Mouse (Mus musculus): ENCODE data around the gene Pnkd. TPM values are rescaled to one million over a fixed set of nuclear protein-coding genes. Genes with fewer than 3 reads are reported as not detected.
"Not testable (repeated sequence)": the region's sequence is repeated elsewhere in the genome, so short reads cannot be mapped to it uniquely, and the experiment has no call there.

The Pnkd gene
- total and polyA plus RNA-seq, 2 experiments from 2014 or later: 310 to 345 TPM

GRCm38 (mm10) chr1:74394858-74395257 lies 110.1 kb downstream of the Pnkd start:
- ATAC-seq (ENCODE audit: insufficient read depth, low read depth): no peak
- WGBS: 83% methylated on average over 15 of the region's 15 CpGs

GRCm38 (mm10) chr1:74395290-74395689 lies 110.6 kb downstream of the Pnkd start:
- Histone ChIP-seq H3K4me2 (ENCODE audit: low read depth, low read length) (no peak overlapping the region), H3K27me3 (ENCODE audit: control insufficient read depth, insufficient read depth, low read length) (no peaks in the 10 kb centered on the region), H3K36me3 (replicated peaks; ENCODE audit: control insufficient read depth, insufficient read depth, low read length) (peaks cover 21% of the 10 kb centered on the region), H3K27ac (ENCODE audit: low read depth) (no peak overlapping the region), H3K9ac (replicated peaks; ENCODE audit: low read depth, low read length) (no peak overlapping the region), H3K4me1 (ENCODE audit: control insufficient read depth, insufficient read depth) (peaks cover 11% of the 10 kb centered on the region), H3K9me3 (replicated peaks; ENCODE audit: control insufficient read depth, low read length) (no peaks in the 10 kb centered on the region), H3K4me3 (ENCODE audit: low read depth, low read length) (no peak overlapping the region)
- DNase-seq (ENCODE audit: low spot score): no peak
- 77% methylated on average over 13 of the region's 13 CpGs for WGBS
- no peak for TF ChIP-seq EP300 (IDR thresholded peaks at IDR 0.05; ENCODE audit: low read depth)
- TF ChIP-seq CTCF (IDR thresholded peaks at IDR 0.05; ENCODE audit: low read depth): no peak
- no peak for ATAC-seq (ENCODE audit: insufficient read depth, low read depth)

More at GRCm38 (mm10) chr1:74394858-74395257, 110.1 kb downstream of the Pnkd start:
- peaks cover 14% of the 10 kb centered on the region for H3K4me1 ChIP-seq (ENCODE audit: control insufficient read depth, insufficient read depth)
- H3K9ac ChIP-seq (replicated peaks; ENCODE audit: low read depth, low read length): no peak overlapping the region
- H3K36me3 ChIP-seq (replicated peaks; ENCODE audit: control insufficient read depth, insufficient read depth, low read length): peaks cover 21% of the 10 kb centered on the region
- no peaks in the 10 kb centered on the region for H3K27me3 ChIP-seq (ENCODE audit: control insufficient read depth, insufficient read depth, low read length)
- no peak for DNase-seq (ENCODE audit: low spot score)
- TF ChIP-seq EP300 (IDR thresholded peaks at IDR 0.05; ENCODE audit: low read depth) (no peak), CTCF (IDR thresholded peaks at IDR 0.05; ENCODE audit: low read depth) (no peak)
- no peak overlapping the region for H3K4me3 ChIP-seq (ENCODE audit: low read depth, low read length)
- H3K9me3 ChIP-seq (replicated peaks; ENCODE audit: control insufficient read depth, low read length): no peaks in the 10 kb centered on the region
- H3K4me2 ChIP-seq (ENCODE audit: low read depth, low read length): no peak overlapping the region
- H3K27ac ChIP-seq (ENCODE audit: low read depth): no peak overlapping the region

GRCm38 (mm10) chr1:74396456-74397222 lies 111.9 kb downstream of the Pnkd start:
- 10% methylated on average over 11 of the region's 12 CpGs for WGBS
- peak overlapping the region; percentile 47 for H3K4me3 ChIP-seq (ENCODE audit: low read depth, low read length)

GRCm38 (mm10) chr1:74397268-74397918 lies 112.7 kb downstream of the Pnkd start:
- peak overlapping the region; percentile 80 for H3K27ac ChIP-seq (ENCODE audit: low read depth)
- peaks cover 21% of the 10 kb centered on the region for H3K36me3 ChIP-seq (replicated peaks; ENCODE audit: control insufficient read depth, insufficient read depth, low read length)
- H3K4me2 ChIP-seq (ENCODE audit: low read depth, low read length): peak overlapping the region; percentile 80
- WGBS: 0% methylated on average over 41 of the region's 41 CpGs
- ATAC-seq (ENCODE audit: insufficient read depth, low read depth): peak; percentile 92
- no peaks in the 10 kb centered on the region for H3K27me3 ChIP-seq (ENCODE audit: control insufficient read depth, insufficient read depth, low read length)
- TF ChIP-seq EP300 (IDR thresholded peaks at IDR 0.05; ENCODE audit: low read depth) (peak; percentile 96), CTCF (IDR thresholded peaks at IDR 0.05; ENCODE audit: low read depth) (peak; percentile 81)
- H3K9ac ChIP-seq (replicated peaks; ENCODE audit: low read depth, low read length): peak overlapping the region; percentile 32
- H3K4me1 ChIP-seq (ENCODE audit: control insufficient read depth, insufficient read depth): peaks cover 7% of the 10 kb centered on the region
- peak; percentile 99 for DNase-seq (ENCODE audit: low spot score)
- peak overlapping the region; percentile 47 for H3K4me3 ChIP-seq (ENCODE audit: low read depth, low read length)
- no peaks in the 10 kb centered on the region for H3K9me3 ChIP-seq (replicated peaks; ENCODE audit: control insufficient read depth, low read length)

More at GRCm38 (mm10) chr1:74396456-74397222, 111.9 kb downstream of the Pnkd start:
- not testable (repeated sequence) for H3K27me3 ChIP-seq (ENCODE audit: control insufficient read depth, insufficient read depth, low read length); H3K9ac ChIP-seq (replicated peaks; ENCODE audit: low read depth, low read length); DNase-seq (ENCODE audit: low spot score); H3K9me3 ChIP-seq (replicated peaks; ENCODE audit: control insufficient read depth, low read length); ATAC-seq (ENCODE audit: insufficient read depth, low read depth); H3K4me1 ChIP-seq (ENCODE audit: control insufficient read depth, insufficient read depth)
- peak overlapping the region; percentile 80 for H3K4me2 ChIP-seq (ENCODE audit: low read depth, low read length)
- H3K36me3 ChIP-seq (replicated peaks; ENCODE audit: control insufficient read depth, insufficient read depth, low read length): peaks cover 21% of the 10 kb centered on the region
- H3K27ac ChIP-seq (ENCODE audit: low read depth): peak overlapping the region; percentile 80

- H3K27me3 ChIP-seq (ENCODE audit: control insufficient read depth, insufficient read depth, low read length): no peaks in the 10 kb centered on the region
- H3K4me2 ChIP-seq (ENCODE audit: low read depth, low read length): peak overlapping the region; percentile 80
- ATAC-seq (ENCODE audit: insufficient read depth, low read depth): peak; percentile 12
- H3K9ac ChIP-seq (replicated peaks; ENCODE audit: low read depth, low read length): peak overlapping the region; percentile 32
- 3% methylated on average over 11 of the region's 11 CpGs for WGBS
- H3K9me3 ChIP-seq (replicated peaks; ENCODE audit: control insufficient read depth, low read length): no peaks in the 10 kb centered on the region
- TF ChIP-seq EP300 (IDR thresholded peaks at IDR 0.05; ENCODE audit: low read depth) (no peak), CTCF (IDR thresholded peaks at IDR 0.05; ENCODE audit: low read depth) (peak; percentile 59)
- H3K27ac ChIP-seq (ENCODE audit: low read depth): peak overlapping the region; percentile 80
- peak overlapping the region; percentile 47 for H3K4me3 ChIP-seq (ENCODE audit: low read depth, low read length)
- peak; percentile 36 for DNase-seq (ENCODE audit: low spot score)
- H3K4me1 ChIP-seq (ENCODE audit: control insufficient read depth, insufficient read depth): peaks cover 3% of the 10 kb centered on the region
- peaks cover 21% of the 10 kb centered on the region for H3K36me3 ChIP-seq (replicated peaks; ENCODE audit: control insufficient read depth, insufficient read depth, low read length)
Measured at GRCm38 (mm10) chr1:74397919-74398451, 113.3 kb downstream of the Pnkd start.

Measured in heart, postnatal 0 days (tissue).